ENCODE assay signal across 25 mouse cellular contexts in the genomic region with DNA sequence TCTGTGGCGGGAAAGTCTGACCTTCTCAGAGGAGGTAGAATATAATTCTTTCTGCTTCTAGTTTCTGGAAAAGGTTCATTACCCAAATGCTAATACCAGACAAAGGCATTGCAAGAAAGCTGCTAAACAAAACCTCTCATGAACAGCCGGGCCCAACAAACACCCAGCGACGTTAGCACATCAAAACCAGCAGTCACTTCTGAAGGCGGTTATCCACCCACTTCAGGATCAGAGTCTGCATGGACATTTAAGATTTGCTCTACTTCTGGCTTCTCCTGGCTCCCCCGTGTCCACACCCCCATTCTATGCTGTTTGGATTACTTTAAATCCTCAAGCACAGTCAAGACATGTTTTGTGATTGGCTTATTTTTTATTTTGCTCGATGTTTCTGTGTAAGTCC. TPM values are rescaled to one million over a fixed set of nuclear protein-coding genes. Genes with fewer than 3 reads are reported as not detected.
A peak's percentile ranks its signal among the peaks of the same experiment; 100 is the strongest.
DNase-seq lines count a peak whose midpoint lies in the region; ATAC-seq lines count a peak whose summit lies in the region.
"Had no signal": no experiment of that assay in that cellular context is flagged by ENCODE, and none has a peak within 500 bp of the region (broad histone marks: within the 10 kb centered on the region; RNA-seq: fewer than 3 reads in every experiment).

No protein-coding gene starts in this region.

- 67% methylated on average over 7 of the region's 7 CpGs for WGBS in hindbrain, embryonic 12.5 days

- no peak overlapping the region for H3K27ac ChIP-seq in hindbrain, embryonic 12.5 days
- H3K27ac ChIP-seq: embryonic facial prominence, embryonic 10.5 days; embryonic facial prominence, embryonic 12.5 days; forebrain, embryonic 13.5 days; forebrain, embryonic 15.5 days had no signal

- no peak for DNase-seq in frontal cortex, postnatal 10 days (ENCODE audit: low spot score in 2 of 2)
- peak; percentile 4 for DNase-seq in right cerebral cortex, adult 18-20 months
- DNase-seq in right cerebral cortex, postnatal 4 days, result no peak
- DNase-seq in brain, adult 2 months (ENCODE audit: low read depth, low spot score), result peak; percentile 16
- DNase-seq in lung, adult 18-20 months, result no peak
- DNase-seq: adrenal gland, adult 8-10 months; adrenal gland, postnatal 25 days; cerebellum, adult 11-12 months; cerebellum, adult 2 months; cerebellum, adult 9-10 months; cerebellum, postnatal 10 days; cerebellum, postnatal 25 days; forebrain, postnatal 0 days had no signal

- H3K27me3 ChIP-seq in hindbrain, embryonic 12.5 days, result peaks cover 53% of the 10 kb centered on the region

- H3K4me2 ChIP-seq in hindbrain, embryonic 12.5 days (replicated peaks), result no peak overlapping the region

- H3K4me3 ChIP-seq in hindbrain, embryonic 12.5 days, result no peak overlapping the region
- H3K4me3 ChIP-seq: embryonic facial prominence, embryonic 12.5 days had no signal

- no peak overlapping the region for H3K9ac ChIP-seq in hindbrain, embryonic 12.5 days
- H3K9ac ChIP-seq: embryonic facial prominence, embryonic 12.5 days; forebrain, embryonic 13.5 days; forebrain, embryonic 15.5 days; forebrain, postnatal 0 days had no signal

- ATAC-seq in frontal cortex, adult (ENCODE audit: low TSS enrichment), result peak; percentile 78
- no peak for ATAC-seq in hindbrain, embryonic 12.5 days (ENCODE audit: low FRiP score)
- ATAC-seq: activated CD4-positive, CD25-positive, alpha-beta regulatory T cell, adult 4 months; Patski had no signal

- H3K9me3 ChIP-seq in hindbrain, embryonic 12.5 days (replicated peaks), result no peaks in the 10 kb centered on the region
- H3K9me3 ChIP-seq: embryonic facial prominence, embryonic 10.5 days; embryonic facial prominence, embryonic 12.5 days; forebrain, embryonic 13.5 days; forebrain, embryonic 15.5 days had no signal

- H3K36me3 ChIP-seq in hindbrain, embryonic 12.5 days, result no peaks in the 10 kb centered on the region
- H3K36me3 ChIP-seq: embryonic facial prominence, embryonic 10.5 days; embryonic facial prominence, embryonic 12.5 days; forebrain, embryonic 15.5 days had no signal

- H3K4me1 ChIP-seq in hindbrain, embryonic 12.5 days, result 0 out of 2 replicates have a peak, but pooled peaks cover 8% of the 10 kb centered on the region

RNA-seq across cellular contexts. Expression of gene Ddx43, which starts 1.0 kb away (rescaled TPM):
- polyA plus RNA-seq in hindbrain, embryonic 12.5 days (2016; fragmentation: Nextera tagmentation; extraction: Ambion mirVana), result 0.34 and 0.51 TPM in 2 replicates
- polyA plus RNA-seq: C2C12 had no signal

RNA-seq across cellular contexts. Expression of gene Ooep, which starts 16.1 kb away (rescaled TPM):
- polyA plus RNA-seq in hindbrain, embryonic 12.5 days (2016; fragmentation: Nextera tagmentation; extraction: Ambion mirVana), result 5.1 and 5.3 TPM in 2 replicates
- polyA plus RNA-seq: Patski had no signal

RNA-seq across cellular contexts. Expression of gene Dppa5a, which starts 26.6 kb away (rescaled TPM):
- polyA plus RNA-seq in hindbrain, embryonic 12.5 days (2016; fragmentation: Nextera tagmentation; extraction: Ambion mirVana), result 0.68 and 1.2 TPM in 2 replicates
- polyA plus RNA-seq: activated CD4-positive, CD25-positive, alpha-beta regulatory T cell, adult 4 months; cortical plate, adult 2 months; embryonic facial prominence, embryonic 10.5 days; embryonic facial prominence, embryonic 14.5 days; Patski had no signal

RNA-seq across cellular contexts. Expression of gene Gsta2, which starts 39.0 kb away (rescaled TPM):
- not detected in 2 replicates for polyA plus RNA-seq in hindbrain, embryonic 12.5 days (2016; fragmentation: Nextera tagmentation; extraction: Ambion mirVana)
- polyA plus RNA-seq: activated CD4-positive, CD25-positive, alpha-beta regulatory T cell, adult 4 months; cerebellum, adult 2 months; embryonic facial prominence, embryonic 10.5 days; embryonic facial prominence, embryonic 12.5 days; forebrain, embryonic 11.5 days; forebrain, embryonic 13.5 days; forebrain, embryonic 15.5 days; forebrain, postnatal 0 days had no signal

RNA-seq across cellular contexts. Expression of gene Cgas, which starts 48.4 kb away (rescaled TPM):
- 0.76 and 0.90 TPM in 2 replicates for polyA plus RNA-seq in hindbrain, embryonic 12.5 days (2016; fragmentation: Nextera tagmentation; extraction: Ambion mirVana)

Comparison
In these comparisons a context has a peak if more than half of its experiments do, and no peak if none do; other contexts are left out.
1. DNase-seq: peak in right cerebral cortex, adult 18-20 months (single experiment) and brain, adult 2 months (single experiment); none in frontal cortex, postnatal 10 days (0 of 2), right cerebral cortex, postnatal 4 days (single experiment) and lung, adult 18-20 months (0 of 2).